Mouse (Mus musculus) intestine, embryonic 15.5 days (tissue): ENCODE data around the gene Sox18. TPM values are rescaled to one million over a fixed set of nuclear protein-coding genes. Genes with fewer than 3 reads are reported as not detected.

ENCODE experiments used
- ATAC-seq: fragments of 200-750 bp; cut with Nextera tagmentation; 2 replicates; pipeline ENCODE4 v1.8.0; 2017; ENCODE audit warnings: moderate TSS enrichment, moderate library complexity
- H3K27ac ChIP-seq: fragments of 300-500 bp; sonication (generic); 2 replicates; pipeline ENCODE4 v1.5.1; 2015; ENCODE audit warnings: mild to moderate bottlenecking, inconsistent platforms
- H3K27me3 ChIP-seq: fragments of 300-500 bp; sonication (generic); replicated peaks from 2 replicates; pipeline ENCODE4 v1.6.1; 2015; ENCODE audit warnings: inconsistent platforms
- H3K36me3 ChIP-seq: fragments of 300-500 bp; sonication (generic); 2 replicates; pipeline ENCODE4 v1.6.1; 2015; ENCODE audit warnings: inconsistent platforms
- H3K4me1 ChIP-seq: fragments of 300-500 bp; sonication (generic); replicated peaks from 2 replicates; pipeline ENCODE4 v1.6.1; 2015; ENCODE audit warnings: inconsistent platforms
- H3K4me2 ChIP-seq: fragments of 300-500 bp; sonication (generic); replicated peaks from 2 replicates; pipeline ENCODE4 v1.6.1; 2015; ENCODE audit warnings: mild to moderate bottlenecking, inconsistent platforms
- H3K4me3 ChIP-seq: fragments of 300-500 bp; sonication (generic); replicated peaks from 2 replicates; pipeline ENCODE4 v1.5.1; 2015; ENCODE audit warnings: inconsistent platforms
- H3K9ac ChIP-seq: fragments of 300-500 bp; sonication (generic); 2 replicates; pipeline ENCODE4 v1.6.1; 2015; ENCODE audit warnings: inconsistent platforms
- H3K9me3 ChIP-seq: fragments of 300-500 bp; sonication (generic); 2 replicates; pipeline ENCODE4 v1.6.1; 2016; ENCODE audit warnings: inconsistent platforms
- WGBS: fragments of 180-500 bp; shearing (Covaris S2); methylation state at CpG from one replicate; pipeline ENCODE4 v1.1.7; 2015; 5-methylcytosine and 5-hydroxymethylcytosine counted together
- polyA plus RNA-seq: library from polyadenylated mRNA; unstranded; fragments of >200 nt; fragmentation: Nextera tagmentation; extraction: Ambion mirVana; gene quantifications from 2 replicates; pipeline ENCODE4 v1.2.1, GENCODE M21; 2015

Sox18 gene
- polyA plus RNA-seq, 1 experiment from 2014 or later, result 28.0 TPM

- no peaks in the 10 kb centered on the region for H3K4me1 ChIP-seq
These were observed 35.6 kb downstream of the Sox18 start for GRCm38 (mm10) chr2:181635865-181636264.

GRCm38 (mm10) chr2:181632624-181633023 is 38.8 kb downstream of the Sox18 start:
- Histone ChIP-seq H3K36me3 (peaks cover 31% of the 10 kb centered on the region), H3K27me3 (no peaks in the 10 kb centered on the region), H3K4me2 (no peak overlapping the region), H3K9me3 (no peaks in the 10 kb centered on the region), H3K9ac (no peak overlapping the region), H3K4me1 (no peaks in the 10 kb centered on the region), H3K4me3 (no peak overlapping the region), H3K27ac (no peak overlapping the region)
- 97% methylated on average over 6 of the region's 6 CpGs for WGBS
- no peak for ATAC-seq

More at GRCm38 (mm10) chr2:181635865-181636264, 35.6 kb downstream of the Sox18 start:
- H3K4me3 ChIP-seq, result no peak overlapping the region
- H3K9me3 ChIP-seq, result no peaks in the 10 kb centered on the region
- peaks cover 37% of the 10 kb centered on the region for H3K36me3 ChIP-seq
- WGBS, result 92% methylated on average over 3 of the region's 3 CpGs
- no peak for ATAC-seq
- no peaks in the 10 kb centered on the region for H3K27me3 ChIP-seq
- H3K9ac ChIP-seq, result no peak overlapping the region
- H3K4me2 ChIP-seq, result no peak overlapping the region
- H3K27ac ChIP-seq, result no peak overlapping the region

GRCm38 (mm10) chr2:181628471-181628870 is 43.0 kb downstream of the Sox18 start:
- no peak overlapping the region for H3K27ac ChIP-seq
- H3K4me2 ChIP-seq, result no peak overlapping the region
- H3K36me3 ChIP-seq, result peaks cover 6% of the 10 kb centered on the region; the same call in 1 of the 2 replicates
- H3K4me1 ChIP-seq, result no peaks in the 10 kb centered on the region
- H3K4me3 ChIP-seq, result no peak overlapping the region
- H3K9me3 ChIP-seq, result no peaks in the 10 kb centered on the region
- H3K9ac ChIP-seq, result no peak overlapping the region
- ATAC-seq, result no peak
- no peaks in the 10 kb centered on the region for H3K27me3 ChIP-seq

- no peak for ATAC-seq
- no peaks in the 10 kb centered on the region for H3K9me3 ChIP-seq
- H3K36me3 ChIP-seq, result peaks cover 20% of the 10 kb centered on the region
- no peaks in the 10 kb centered on the region for H3K4me1 ChIP-seq
- no peak overlapping the region for H3K27ac ChIP-seq
- no peak overlapping the region for H3K9ac ChIP-seq
- H3K4me3 ChIP-seq, result no peak overlapping the region
- H3K4me2 ChIP-seq, result no peak overlapping the region
- H3K27me3 ChIP-seq, result no peaks in the 10 kb centered on the region
These were observed 48.0 kb downstream of the Sox18 start for GRCm38 (mm10) chr2:181623401-181623800.

Other genes with a start within 250 kb of the Sox18 start
- gene Zbtb46, start 212.2 kb downstream of the Sox18 start, polyA plus RNA-seq, result 7.2 and 7.4 TPM in 2 replicates
- 0.18 and 0.30 TPM in 2 replicates for gene Abhd16b, start 178.4 kb downstream of the Sox18 start, polyA plus RNA-seq
- gene Tpd52l2, start 174.5 kb downstream of the Sox18 start, polyA plus RNA-seq, result 133 and 140 TPM in 2 replicates
- 74.5 and 76.4 TPM in 2 replicates for gene Dnajc5, start 151.2 kb downstream of the Sox18 start, polyA plus RNA-seq
- 57.4 and 64.7 TPM in 2 replicates for gene Uckl1, start 86.7 kb downstream of the Sox18 start, polyA plus RNA-seq
- 50.5 and 51.9 TPM in 2 replicates for gene Prpf6, start 79.8 kb downstream of the Sox18 start, polyA plus RNA-seq
- gene Zfp512b, start 78.8 kb downstream of the Sox18 start, polyA plus RNA-seq, result 32.0 and 34.2 TPM in 2 replicates
- gene Samd10, start 72.4 kb downstream of the Sox18 start, polyA plus RNA-seq, result 22.3 and 22.7 TPM in 2 replicates
- gene Gm29797, start 14.6 kb downstream of the Sox18 start, polyA plus RNA-seq, result 1.3 and 3.1 TPM in 2 replicates
- gene Tcea2, start 8.7 kb upstream of the Sox18 start, polyA plus RNA-seq, result 14.9 and 15.7 TPM in 2 replicates
- gene Rgs19, start 22.3 kb upstream of the Sox18 start, polyA plus RNA-seq, result 37.4 and 39.4 TPM in 2 replicates
- not detected in 2 replicates for gene Lkaaear1, start 26.8 kb upstream of the Sox18 start, polyA plus RNA-seq
- 1.6 and 1.7 TPM in 2 replicates for gene Oprl1, start 43.4 kb upstream of the Sox18 start, polyA plus RNA-seq
- 2.4 and 2.7 TPM in 2 replicates for gene Myt1, start 91.7 kb upstream of the Sox18 start, polyA plus RNA-seq
- gene Pcmtd2, start 166.2 kb upstream of the Sox18 start, polyA plus RNA-seq, result 24.7 and 30.4 TPM in 2 replicates
- 80.6 and 86.0 TPM in 2 replicates for gene Polr3k, start 192.7 kb upstream of the Sox18 start, polyA plus RNA-seq